Mouse (Mus musculus) hindbrain, embryonic 13.5 days (tissue): ENCODE measurements at regions not wholly inside any gene's neighbourhood (a gene's known extent, or its start where the extent isn't known, plus 50 kb on each side); places are given as distances from the start of the nearest gene placed in this dataset.

Experiments used
- ATAC-seq: fragments of 200-750 bp; cut with Nextera tagmentation; 2 replicates; pipeline ENCODE4 v1.8.0; 2017; ENCODE audit warnings: moderate TSS enrichment; ENCODE audit not compliant: low FRiP score
- H3K27ac ChIP-seq: fragments of 300-500 bp; sonication (generic); 2 replicates; pipeline ENCODE4 v1.5.1; 2015; ENCODE audit warnings: inconsistent platforms, mild to moderate bottlenecking, moderate library complexity
- H3K27me3 ChIP-seq: fragments of 300-500 bp; sonication (generic); 2 replicates; pipeline ENCODE4 v1.6.1; 2015; ENCODE audit warnings: mild to moderate bottlenecking, inconsistent platforms
- H3K36me3 ChIP-seq: fragments of 300-500 bp; sonication (generic); 2 replicates; pipeline ENCODE4 v1.6.1; 2015; ENCODE audit warnings: mild to moderate bottlenecking, inconsistent platforms
- H3K4me1 ChIP-seq: fragments of 300-500 bp; sonication (generic); replicated peaks from 2 replicates; pipeline ENCODE4 v1.6.1; 2015; ENCODE audit warnings: inconsistent platforms
- H3K4me2 ChIP-seq: fragments of 300-500 bp; sonication (generic); 2 replicates; pipeline ENCODE4 v1.6.1; 2015; ENCODE audit warnings: inconsistent platforms, mild to moderate bottlenecking, moderate library complexity
- H3K4me3 ChIP-seq: fragments of 300-500 bp; sonication (generic); 2 replicates; pipeline ENCODE4 v1.5.1; 2015; ENCODE audit warnings: mild to moderate bottlenecking, inconsistent platforms
- H3K9ac ChIP-seq: fragments of 300-500 bp; sonication (generic); 2 replicates; pipeline ENCODE4 v1.6.1; 2015; ENCODE audit warnings: mild to moderate bottlenecking, inconsistent platforms
- H3K9me3 ChIP-seq: fragments of 300-500 bp; sonication (generic); 2 replicates; pipeline ENCODE4 v1.6.1; 2016; ENCODE audit warnings: inconsistent platforms
- WGBS: fragments of 180-500 bp; shearing (Covaris S2); methylation state at CpG from one replicate; pipeline ENCODE4 v1.1.7; 2015; 5-methylcytosine and 5-hydroxymethylcytosine counted together

DNA sequence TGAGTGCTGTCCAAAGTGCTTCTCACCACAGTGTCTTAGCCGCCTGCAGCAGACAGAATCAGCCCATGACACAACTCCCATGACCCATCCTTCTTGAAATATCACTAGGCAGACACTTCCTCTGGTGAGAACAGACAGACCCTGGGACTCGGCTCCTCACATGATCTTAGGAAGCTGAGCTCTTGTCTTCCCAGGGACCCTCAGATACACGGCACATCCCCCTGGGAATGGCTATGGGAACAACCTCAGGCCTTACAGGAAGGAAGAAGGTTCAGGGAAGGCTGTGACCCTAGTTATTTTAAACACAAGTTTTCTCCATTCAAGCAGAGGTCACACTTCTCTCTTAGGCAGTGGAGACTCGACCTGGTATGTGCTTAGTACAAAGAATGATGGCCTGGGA lies 166.8 kb downstream of the Trib2 start:
- H3K9ac ChIP-seq = no peak overlapping the region
- WGBS = 78% methylated on average over 4 of the region's 4 CpGs
- H3K27me3 ChIP-seq = no peaks in the 10 kb centered on the region
- H3K27ac ChIP-seq = no peak overlapping the region
- no peak overlapping the region for H3K4me2 ChIP-seq
- H3K36me3 ChIP-seq = no peaks in the 10 kb centered on the region
- no peak overlapping the region for H3K4me3 ChIP-seq
- no peaks in the 10 kb centered on the region for H3K9me3 ChIP-seq
- 0 out of 2 replicates have a peak, but pooled peaks cover 5% of the 10 kb centered on the region for H3K4me1 ChIP-seq
- no peak for ATAC-seq

DNA sequence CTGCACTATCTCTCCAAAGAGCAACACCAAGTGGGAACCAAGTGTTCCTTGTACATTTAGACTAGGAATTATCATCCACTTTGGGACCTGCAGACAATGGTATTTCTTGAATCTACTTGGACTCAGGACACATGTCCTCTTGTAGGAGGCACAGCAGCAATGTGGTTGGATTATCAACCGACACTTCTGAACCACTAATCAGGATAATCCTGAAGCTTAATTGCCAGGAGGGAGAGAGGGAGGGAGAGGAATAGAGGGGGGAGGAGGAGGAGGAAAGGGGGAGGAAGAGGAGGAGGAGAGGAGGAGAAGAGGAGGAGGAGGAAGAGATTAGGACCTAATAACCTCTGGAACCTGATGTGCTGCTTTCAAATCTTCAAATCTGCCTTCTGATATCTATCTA lies 167.5 kb downstream of the Trib2 start:
- Histone ChIP-seq H3K9me3 (no peaks in the 10 kb centered on the region), H3K9ac (no peak overlapping the region), H3K36me3 (no peaks in the 10 kb centered on the region), H3K4me1 (0 out of 2 replicates have a peak, but pooled peaks cover 7% of the 10 kb centered on the region), H3K27ac (no peak overlapping the region), H3K4me3 (no peak overlapping the region), H3K4me2 (no peak overlapping the region), H3K27me3 (no peaks in the 10 kb centered on the region)
- no peak for ATAC-seq
- WGBS = 90% methylated on average over 1 of the region's 1 CpGs

DNA sequence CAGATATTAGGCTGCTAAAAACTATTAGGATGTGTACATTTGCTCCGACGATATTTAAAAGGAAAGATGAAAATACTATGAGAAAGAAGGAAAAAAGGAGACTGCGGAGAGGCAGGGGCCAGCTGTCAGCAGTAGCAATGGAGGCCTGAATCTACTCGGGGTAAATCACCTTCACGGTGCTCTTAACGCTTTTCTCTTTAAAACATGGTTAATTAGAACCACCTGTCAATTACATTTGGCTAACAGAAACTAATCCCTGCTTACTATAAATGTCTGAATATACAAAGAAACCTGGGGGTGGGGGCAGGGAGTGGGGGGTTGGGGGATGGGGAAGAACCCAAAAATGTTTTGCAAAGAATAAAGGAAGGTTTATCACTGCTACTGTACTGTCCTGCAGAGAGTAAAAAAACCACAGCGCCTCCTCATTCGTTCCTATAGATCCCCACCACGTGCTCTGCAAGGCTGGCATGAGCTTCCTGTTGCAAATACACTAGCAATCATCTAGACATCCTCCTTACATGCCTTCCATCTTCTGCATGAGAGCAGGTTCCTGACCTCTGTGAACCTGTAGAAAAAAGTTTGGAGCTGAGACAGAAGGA lies 172.5 kb downstream of the Trib2 start:
- H3K4me3 ChIP-seq = no peak overlapping the region

DNA sequence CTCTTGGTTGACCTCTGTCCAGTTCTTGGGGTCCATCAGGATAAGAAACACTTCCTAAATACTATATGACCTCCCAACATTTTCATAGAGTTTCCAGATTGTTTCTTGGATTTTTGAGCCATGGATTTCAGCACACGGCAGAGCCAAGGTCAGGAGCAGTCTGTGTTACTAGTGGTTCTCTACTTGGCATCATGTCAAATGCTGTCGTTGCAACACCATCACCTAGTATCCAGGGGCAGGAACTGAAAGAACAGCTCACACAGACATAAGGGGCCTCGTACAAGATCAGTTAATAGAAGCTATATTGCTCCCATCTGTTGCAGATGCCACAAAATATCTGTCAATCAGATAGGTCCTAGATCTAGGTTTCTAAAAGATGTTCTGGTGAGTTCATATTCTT lies 173.1 kb downstream of the Trib2 start:
- H3K9ac ChIP-seq = no peak overlapping the region
- H3K9me3 ChIP-seq = no peaks in the 10 kb centered on the region
- ATAC-seq = no peak
- 68% methylated on average over 3 of the region's 3 CpGs for WGBS
- no peak overlapping the region for H3K27ac ChIP-seq
- H3K4me2 ChIP-seq = no peak overlapping the region
- no peaks in the 10 kb centered on the region for H3K27me3 ChIP-seq
- H3K4me1 ChIP-seq = 0 out of 2 replicates have a peak, but pooled peaks cover 4% of the 10 kb centered on the region
- H3K4me3 ChIP-seq = no peak overlapping the region
- H3K36me3 ChIP-seq = no peaks in the 10 kb centered on the region

More for the DNA sequence above, 172.5 kb downstream of the Trib2 start:
- ATAC-seq = no peak
- Histone ChIP-seq H3K36me3 (no peaks in the 10 kb centered on the region), H3K4me1 (0 out of 2 replicates have a peak, but pooled peaks cover 4% of the 10 kb centered on the region), H3K4me2 (no peak overlapping the region), H3K27ac (no peak overlapping the region), H3K9ac (no peak overlapping the region), H3K9me3 (no peaks in the 10 kb centered on the region), H3K27me3 (no peaks in the 10 kb centered on the region)
- 61% methylated on average over 9 of the region's 9 CpGs for WGBS

DNA sequence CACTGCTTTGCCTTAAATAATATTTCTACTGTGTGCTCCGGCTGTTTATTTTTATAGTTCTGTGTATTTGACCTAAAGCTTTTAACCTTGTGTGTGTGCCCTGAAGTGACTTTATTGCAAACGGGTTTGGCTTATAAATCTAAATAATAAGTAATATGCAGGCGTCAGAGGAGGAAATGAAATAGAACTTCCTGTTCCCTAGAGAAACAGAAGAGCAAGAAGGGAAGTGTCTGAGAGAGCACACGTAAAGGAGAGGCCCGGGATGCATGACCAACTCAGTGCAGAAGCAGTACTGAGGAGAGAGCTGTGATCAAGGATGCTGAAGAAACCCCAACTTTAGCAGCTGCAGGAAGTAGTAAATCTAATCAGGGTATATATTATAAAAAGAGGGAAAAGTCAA lies 176.4 kb downstream of the Trib2 start:
- Histone ChIP-seq H3K4me1 (0 out of 2 replicates have a peak, but pooled peaks cover 4% of the 10 kb centered on the region), H3K27me3 (no peaks in the 10 kb centered on the region), H3K27ac (no peak overlapping the region), H3K9ac (no peak overlapping the region), H3K36me3 (no peaks in the 10 kb centered on the region), H3K9me3 (no peaks in the 10 kb centered on the region), H3K4me2 (no peak overlapping the region), H3K4me3 (no peak overlapping the region)
- WGBS = 77% methylated on average over 5 of the region's 5 CpGs
- ATAC-seq = no peak

DNA sequence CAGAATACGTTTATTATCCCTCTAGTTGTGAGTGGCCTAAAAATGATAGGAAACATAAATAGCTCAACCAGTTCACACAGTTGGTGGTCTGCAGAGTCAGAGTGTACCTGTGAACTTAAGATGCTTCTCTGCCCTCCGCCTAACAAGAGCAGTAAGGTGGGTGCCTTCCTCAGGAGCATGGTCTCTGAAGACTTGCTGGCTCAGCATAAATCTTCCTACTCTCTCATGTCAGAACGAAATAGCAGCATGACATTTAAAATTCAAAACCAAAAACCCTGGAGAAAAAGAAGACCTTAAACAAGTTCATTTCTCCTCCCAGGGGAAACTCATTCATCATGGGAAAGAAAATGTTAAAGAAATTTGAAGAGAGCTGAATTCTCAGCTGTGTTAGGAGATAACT lies 186.8 kb downstream of the Trib2 start:
- ATAC-seq = no peak
- H3K4me3 ChIP-seq = no peak overlapping the region
- no peaks in the 10 kb centered on the region for H3K9me3 ChIP-seq
- H3K9ac ChIP-seq = no peak overlapping the region
- H3K27ac ChIP-seq = no peak overlapping the region
- H3K4me2 ChIP-seq = no peak overlapping the region
- H3K4me1 ChIP-seq = no peaks in the 10 kb centered on the region
- no peaks in the 10 kb centered on the region for H3K36me3 ChIP-seq
- no peaks in the 10 kb centered on the region for H3K27me3 ChIP-seq
- 76% methylated on average over 3 of the region's 3 CpGs for WGBS

DNA sequence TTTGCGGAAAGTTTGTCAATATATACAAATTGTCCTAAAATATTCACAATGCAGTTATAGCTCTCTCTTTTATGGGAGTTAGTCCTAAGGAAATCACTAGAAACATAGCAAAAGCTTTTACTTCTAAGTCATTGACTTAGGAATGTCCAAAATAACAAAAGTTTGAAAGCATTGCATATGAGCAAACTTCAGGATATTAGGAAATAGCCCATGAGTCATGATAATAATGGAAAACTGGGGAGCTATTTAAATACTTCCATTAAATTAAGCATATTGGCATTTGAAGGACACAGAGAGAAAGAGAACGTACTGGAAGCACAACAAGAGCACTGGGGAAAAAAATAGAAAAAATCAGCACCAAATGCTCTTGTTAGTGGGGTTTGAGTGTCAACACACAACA lies 197.2 kb downstream of the Trib2 start:
- Histone ChIP-seq H3K4me2 (no peak overlapping the region), H3K36me3 (no peaks in the 10 kb centered on the region), H3K27me3 (no peaks in the 10 kb centered on the region), H3K9ac (no peak overlapping the region), H3K4me3 (no peak overlapping the region), H3K27ac (no peak overlapping the region), H3K9me3 (no peaks in the 10 kb centered on the region), H3K4me1 (no peaks in the 10 kb centered on the region; the same call in 1 of the 2 replicates)
- 96% methylated on average over 2 of the region's 2 CpGs for WGBS
- no peak for ATAC-seq

DNA sequence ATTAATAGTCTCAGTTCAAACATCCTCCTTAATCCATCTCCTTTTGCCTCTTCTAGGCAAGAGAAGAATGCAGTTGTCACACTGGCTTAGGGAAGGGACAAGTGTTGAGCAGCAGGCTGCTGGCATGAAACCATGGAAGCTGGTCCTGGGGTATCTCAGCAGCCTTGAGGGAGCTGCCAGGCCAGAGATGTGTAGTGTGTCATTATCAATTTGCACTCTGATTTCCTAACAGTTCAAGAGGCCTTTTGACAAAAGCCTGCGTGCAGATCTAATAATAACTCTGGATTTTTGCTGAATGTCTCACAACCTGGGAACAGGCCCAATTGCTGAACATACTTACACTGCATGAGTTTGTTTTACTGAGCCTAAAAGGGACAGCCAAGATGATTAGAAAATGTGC lies 199.4 kb downstream of the Trib2 start:
- Histone ChIP-seq H3K4me3 (no peak overlapping the region), H3K4me2 (no peak overlapping the region), H3K27ac (no peak overlapping the region), H3K9ac (no peak overlapping the region), H3K27me3 (no peaks in the 10 kb centered on the region), H3K36me3 (no peaks in the 10 kb centered on the region), H3K9me3 (no peaks in the 10 kb centered on the region), H3K4me1 (no peaks in the 10 kb centered on the region; the same call in 1 of the 2 replicates)
- WGBS = 42% methylated on average over 1 of the region's 1 CpGs
- ATAC-seq = no peak

DNA sequence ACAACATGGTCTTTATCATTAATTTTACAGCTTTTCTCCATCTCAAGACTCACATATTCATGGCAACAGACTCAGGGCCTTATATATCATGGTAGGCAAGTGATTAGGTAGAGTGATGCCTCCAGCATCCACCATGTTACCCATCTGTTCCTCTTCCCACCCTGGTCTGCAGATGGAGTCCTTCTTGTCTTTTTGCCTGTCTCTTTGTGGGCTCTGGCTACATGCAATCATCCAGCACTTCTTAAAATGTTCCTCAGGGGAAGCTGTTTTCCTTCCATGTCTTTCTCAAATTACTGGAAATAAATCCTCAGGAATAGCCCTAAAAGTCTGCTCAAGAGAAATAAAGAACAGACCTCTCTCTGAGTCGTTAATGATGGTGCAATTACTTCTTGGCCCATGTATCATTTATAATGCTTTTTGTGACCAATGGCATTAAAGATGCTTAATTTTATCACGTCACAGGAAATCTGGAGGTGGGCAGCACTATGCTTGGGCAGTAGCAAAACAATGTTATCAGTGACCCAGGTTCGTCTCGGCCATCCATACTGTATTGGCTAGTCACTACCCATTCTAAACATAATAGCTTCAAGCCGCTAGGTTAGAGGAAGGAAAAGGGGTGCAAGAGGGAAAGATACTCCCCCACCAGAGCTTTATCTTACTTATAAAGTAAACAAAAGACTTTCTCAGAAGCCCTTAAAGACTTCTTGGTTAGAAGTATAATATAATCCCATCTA lies 204.7 kb downstream of the Trib2 start:
- H3K27me3 ChIP-seq = no peaks in the 10 kb centered on the region
- 85% methylated on average over 5 of the region's 5 CpGs for WGBS
- H3K4me3 ChIP-seq = no peak overlapping the region
- H3K9me3 ChIP-seq = no peaks in the 10 kb centered on the region
- no peak overlapping the region for H3K9ac ChIP-seq
- no peak for ATAC-seq
- H3K36me3 ChIP-seq = no peaks in the 10 kb centered on the region
- no peak overlapping the region for H3K4me2 ChIP-seq
- no peak overlapping the region for H3K27ac ChIP-seq
- H3K4me1 ChIP-seq = no peaks in the 10 kb centered on the region; the same call in 1 of the 2 replicates

DNA sequence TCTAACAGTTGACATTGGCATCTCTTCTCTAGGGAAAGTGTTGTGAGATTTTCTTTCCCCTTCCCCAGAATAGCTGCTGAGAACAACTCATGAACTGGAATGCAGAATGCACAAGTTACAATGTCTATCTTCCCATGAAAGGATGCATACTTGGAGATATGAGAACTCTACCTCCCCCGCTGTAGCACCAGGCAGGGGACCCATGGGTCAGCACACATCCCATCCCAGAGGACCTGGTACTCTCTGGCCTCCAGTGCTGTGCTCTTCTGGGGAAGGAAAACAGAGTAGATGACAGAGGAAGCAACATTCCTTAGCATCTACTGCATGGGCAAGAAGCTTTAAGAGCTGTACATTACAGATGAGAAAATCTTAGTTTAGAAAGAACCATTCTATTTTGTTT lies 209.6 kb downstream of the Trib2 start:
- Histone ChIP-seq H3K27ac (no peak overlapping the region), H3K27me3 (no peaks in the 10 kb centered on the region), H3K4me3 (no peak overlapping the region), H3K4me2 (no peak overlapping the region), H3K4me1 (peaks cover 10% of the 10 kb centered on the region), H3K9ac (no peak overlapping the region), H3K36me3 (no peaks in the 10 kb centered on the region), H3K9me3 (no peaks in the 10 kb centered on the region)
- WGBS = 94% methylated on average over 1 of the region's 1 CpGs
- no peak for ATAC-seq

DNA sequence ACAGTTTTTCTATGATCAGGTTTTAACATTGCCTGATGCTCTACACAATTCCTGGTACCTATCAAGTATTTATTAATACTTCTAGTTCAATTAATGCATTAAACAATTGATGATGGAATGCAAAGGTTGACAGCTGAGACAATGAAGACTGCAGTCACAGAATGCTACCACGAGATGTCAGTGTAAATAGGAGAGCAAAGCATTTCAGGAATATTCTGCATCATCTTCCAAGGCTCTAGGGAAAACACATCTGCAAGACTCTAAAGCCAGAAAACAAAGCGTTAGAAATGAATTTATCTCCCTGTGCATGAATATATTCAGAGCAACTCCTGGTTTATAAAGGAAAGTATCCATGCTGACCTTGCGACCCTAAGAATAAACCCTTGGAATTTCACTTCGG lies 210.6 kb downstream of the Trib2 start:
- Histone ChIP-seq H3K4me1 (peaks cover 10% of the 10 kb centered on the region), H3K27me3 (no peaks in the 10 kb centered on the region), H3K9me3 (no peaks in the 10 kb centered on the region), H3K4me3 (no peak overlapping the region), H3K27ac (no peak overlapping the region), H3K36me3 (no peaks in the 10 kb centered on the region), H3K4me2 (no peak overlapping the region), H3K9ac (no peak overlapping the region)
- no peak for ATAC-seq
- WGBS = 67% methylated on average over 4 of the region's 4 CpGs

DNA sequence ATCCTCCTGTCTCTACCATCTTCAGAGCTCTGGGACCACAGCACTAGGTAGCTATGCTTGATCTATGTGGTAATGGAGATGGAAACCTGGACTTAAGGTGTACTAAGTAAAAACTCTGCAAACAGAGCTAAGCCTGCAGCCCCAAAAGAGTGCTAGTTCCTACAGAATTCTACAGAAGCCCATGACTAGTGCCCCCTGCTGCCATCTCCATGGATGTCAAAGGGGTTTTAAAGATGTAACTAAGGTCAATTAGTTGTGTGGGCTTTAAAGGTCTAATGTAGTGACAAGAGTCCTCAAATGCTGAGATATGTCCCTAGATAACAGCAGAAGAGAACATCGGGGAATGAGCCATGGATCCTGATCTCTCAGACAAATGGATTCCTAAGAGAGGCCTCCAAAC lies 212.1 kb downstream of the Trib2 start:
- H3K27ac ChIP-seq = no peak overlapping the region
- H3K9me3 ChIP-seq = no peaks in the 10 kb centered on the region
- H3K4me3 ChIP-seq = no peak overlapping the region
- no peak overlapping the region for H3K4me2 ChIP-seq
- H3K27me3 ChIP-seq = no peaks in the 10 kb centered on the region
- H3K36me3 ChIP-seq = no peaks in the 10 kb centered on the region
- WGBS = 92% methylated on average over 1 of the region's 1 CpGs
- no peak overlapping the region for H3K9ac ChIP-seq
- H3K4me1 ChIP-seq = peaks cover 10% of the 10 kb centered on the region
- ATAC-seq = no peak

DNA sequence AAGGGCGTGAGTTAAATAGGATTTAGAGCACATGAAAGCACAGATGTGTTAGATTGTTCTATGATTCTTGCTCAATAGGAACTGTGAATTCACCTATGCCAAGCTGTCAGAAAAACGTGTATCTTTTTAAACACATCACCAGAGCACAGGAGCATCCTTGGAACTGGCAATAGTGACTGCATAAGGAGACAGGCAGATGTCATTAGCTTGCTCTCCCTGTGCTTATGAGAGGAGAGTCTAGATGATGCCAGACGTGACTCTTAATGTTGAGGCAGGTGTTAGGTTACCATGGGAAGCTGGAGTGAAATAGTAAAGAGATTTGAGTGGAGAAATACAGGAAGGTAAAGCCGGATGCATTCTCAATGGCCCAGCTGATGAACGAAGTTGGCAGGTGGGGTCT lies 212.8 kb downstream of the Trib2 start:
- ATAC-seq = no peak
- 62% methylated on average over 5 of the region's 5 CpGs for WGBS
- no peak overlapping the region for H3K9ac ChIP-seq
- no peaks in the 10 kb centered on the region for H3K36me3 ChIP-seq
- no peak overlapping the region for H3K4me3 ChIP-seq
- H3K4me1 ChIP-seq = peaks cover 10% of the 10 kb centered on the region
- no peak overlapping the region for H3K27ac ChIP-seq
- H3K4me2 ChIP-seq = no peak overlapping the region
- H3K27me3 ChIP-seq = no peaks in the 10 kb centered on the region
- no peaks in the 10 kb centered on the region for H3K9me3 ChIP-seq
